Mouse (Mus musculus): ENCODE measurements around the gene Psmb6.

DNA sequence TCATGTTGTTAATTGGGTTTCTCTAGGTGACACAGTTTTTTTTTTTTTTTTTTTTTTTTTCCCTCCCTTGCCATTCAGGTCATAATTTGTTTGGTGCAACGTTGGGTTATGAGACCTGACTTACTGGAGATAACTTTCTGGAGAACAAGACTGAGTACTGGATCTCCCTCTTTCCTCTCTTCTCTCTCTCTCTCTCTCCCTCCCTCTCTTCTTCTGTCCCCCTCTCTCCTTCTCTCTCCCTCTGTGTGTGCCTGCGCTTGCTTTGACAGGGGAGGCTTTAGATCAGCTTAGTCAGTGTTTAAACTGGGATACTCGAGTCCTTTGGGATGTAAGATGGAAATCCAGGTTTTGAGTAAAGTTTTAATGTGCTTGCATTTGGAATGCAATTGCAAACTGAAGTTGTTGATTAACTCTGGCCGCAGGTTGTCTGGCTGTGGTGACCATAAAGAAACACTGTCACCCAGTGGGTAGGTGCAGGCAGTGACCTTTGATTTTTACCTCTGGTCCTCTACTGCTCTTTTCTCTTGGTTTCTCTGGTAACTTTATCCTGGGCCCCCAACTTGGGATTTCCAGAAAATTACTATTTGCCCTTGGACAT lies 39.2 kb downstream of the Psmb6 start:
- no peak for TF ChIP-seq POLR2A (IDR thresholded peaks at IDR 0.05; ENCODE audit: extremely low read depth, insufficient read depth, low read length)
- TF ChIP-seq CTCF (IDR thresholded peaks at IDR 0.05; ENCODE audit: extremely low read depth, insufficient read depth, low read length) = no peak
